Mouse (Mus musculus) limb, embryonic 15.5 days (tissue): ENCODE data around the gene Slc25a54. TPM values are rescaled to one million over a fixed set of nuclear protein-coding genes. Genes with fewer than 3 reads are reported as not detected.
A peak's percentile ranks its signal among the peaks of the same experiment; 100 is the strongest.

ENCODE experiments used
- ATAC-seq: fragments of 200-750 bp; cut with Nextera tagmentation; 2 replicates; pipeline ENCODE4 v1.8.0; 2017; ENCODE audit warnings: low read depth, moderate TSS enrichment; ENCODE audit not compliant: insufficient number of reproducible peaks, low FRiP score, low TSS enrichment
- H3K27ac ChIP-seq: fragments of 300-500 bp; sonication (generic); 2 replicates; pipeline ENCODE4 v1.5.1; 2015; ENCODE audit warnings: moderate library complexity, mild to moderate bottlenecking, inconsistent platforms
- H3K27me3 ChIP-seq: fragments of 300-500 bp; sonication (generic); 2 replicates; pipeline ENCODE4 v1.6.1; 2015; ENCODE audit warnings: inconsistent platforms
- H3K36me3 ChIP-seq: fragments of 300-500 bp; sonication (generic); 2 replicates; pipeline ENCODE4 v1.6.1; 2015; ENCODE audit warnings: inconsistent platforms
- H3K4me1 ChIP-seq: fragments of 300-500 bp; sonication (generic); 2 replicates; pipeline ENCODE4 v1.6.1; 2015; ENCODE audit warnings: inconsistent platforms
- H3K4me2 ChIP-seq: fragments of 300-500 bp; sonication (generic); 2 replicates; pipeline ENCODE4 v1.6.1; 2015; ENCODE audit warnings: mild to moderate bottlenecking, inconsistent platforms
- H3K4me3 ChIP-seq: fragments of 300-500 bp; sonication (generic); 2 replicates; pipeline ENCODE4 v1.5.1; 2015; ENCODE audit warnings: mild to moderate bottlenecking, inconsistent platforms
- H3K9ac ChIP-seq: fragments of 300-500 bp; sonication (generic); 2 replicates; pipeline ENCODE4 v1.6.1; 2015; ENCODE audit warnings: inconsistent platforms
- H3K9me3 ChIP-seq: fragments of 300-500 bp; sonication (generic); 2 replicates; pipeline ENCODE4 v1.6.1; 2016; ENCODE audit warnings: inconsistent platforms
- WGBS: fragments of 180-500 bp; shearing (Covaris S2); methylation state at CpG from one replicate; pipeline ENCODE4 v1.1.7; 2015; 5-methylcytosine and 5-hydroxymethylcytosine counted together
- polyA plus RNA-seq: library from polyadenylated mRNA; unstranded; fragments of >200 nt; fragmentation: Nextera tagmentation; extraction: Ambion mirVana; gene quantifications from 2 replicates; pipeline ENCODE4 v1.2.1, GENCODE M21; 2015

Gene Slc25a54
- polyA plus RNA-seq, 1 experiment from 2014 or later = not detected

GRCm38 (mm10) chr3:109062391-109062790 is 17.9 kb upstream of the Slc25a54 start:
- Histone ChIP-seq H3K9ac (no peak overlapping the region), H3K4me3 (no peak overlapping the region), H3K27ac (no peak overlapping the region), H3K4me2 (no peak overlapping the region), H3K4me1 (0 out of 2 replicates have a peak, but pooled peaks cover 4% of the 10 kb centered on the region), H3K36me3 (no peaks in the 10 kb centered on the region), H3K9me3 (no peaks in the 10 kb centered on the region), H3K27me3 (no peaks in the 10 kb centered on the region)
- no peak for ATAC-seq
- 67% methylated on average over 7 of the region's 7 CpGs for WGBS

GRCm38 (mm10) chr3:109062989-109063388 is 17.3 kb upstream of the Slc25a54 start:
- H3K4me2 ChIP-seq = no peak overlapping the region
- no peak overlapping the region for H3K4me3 ChIP-seq
- no peaks in the 10 kb centered on the region for H3K9me3 ChIP-seq
- H3K4me1 ChIP-seq = 0 out of 2 replicates have a peak, but pooled peaks cover 4% of the 10 kb centered on the region
- H3K9ac ChIP-seq = no peak overlapping the region
- H3K36me3 ChIP-seq = no peaks in the 10 kb centered on the region
- 1% methylated on average over 6 of the region's 6 CpGs for WGBS
- H3K27me3 ChIP-seq = no peaks in the 10 kb centered on the region
- H3K27ac ChIP-seq = no peak overlapping the region
- no peak for ATAC-seq

- WGBS = 97% methylated on average over 2 of the region's 2 CpGs
- H3K9me3 ChIP-seq = no peaks in the 10 kb centered on the region
- no peak overlapping the region for H3K27ac ChIP-seq
- H3K4me2 ChIP-seq = no peak overlapping the region
- H3K27me3 ChIP-seq = no peaks in the 10 kb centered on the region
- 0 out of 2 replicates have a peak, but pooled peaks have one; percentile 30 for ATAC-seq
- H3K9ac ChIP-seq = no peak overlapping the region
- no peaks in the 10 kb centered on the region for H3K4me1 ChIP-seq
- no peaks in the 10 kb centered on the region for H3K36me3 ChIP-seq
- H3K4me3 ChIP-seq = no peak overlapping the region
Measured at GRCm38 (mm10) chr3:109084418-109084817, 4.1 kb downstream of the Slc25a54 start.

- no peak overlapping the region for H3K4me2 ChIP-seq
- H3K4me1 ChIP-seq = no peaks in the 10 kb centered on the region
- no peak overlapping the region for H3K9ac ChIP-seq
- no peak overlapping the region for H3K27ac ChIP-seq
- no peaks in the 10 kb centered on the region for H3K27me3 ChIP-seq
- H3K36me3 ChIP-seq = no peaks in the 10 kb centered on the region
- 18% methylated on average over 2 of the region's 2 CpGs for WGBS
- ATAC-seq = no peak
- H3K4me3 ChIP-seq = no peak overlapping the region
- no peaks in the 10 kb centered on the region for H3K9me3 ChIP-seq
Measured at GRCm38 (mm10) chr3:109088460-109088859, 8.2 kb downstream of the Slc25a54 start.

- Histone ChIP-seq H3K9ac (no peak overlapping the region), H3K4me3 (no peak overlapping the region), H3K27ac (no peak overlapping the region), H3K27me3 (no peaks in the 10 kb centered on the region), H3K4me1 (no peaks in the 10 kb centered on the region), H3K4me2 (no peak overlapping the region), H3K36me3 (no peaks in the 10 kb centered on the region), H3K9me3 (no peaks in the 10 kb centered on the region)
- 46% methylated on average over 8 of the region's 8 CpGs for WGBS
- peak; percentile 48; the same call in 1 of the 2 replicates for ATAC-seq
Measured at GRCm38 (mm10) chr3:109104702-109105101, 24.4 kb downstream of the Slc25a54 start.

- H3K36me3 ChIP-seq = no peaks in the 10 kb centered on the region
- H3K9me3 ChIP-seq = no peaks in the 10 kb centered on the region
- no peak for ATAC-seq
- H3K27ac ChIP-seq = no peak overlapping the region
- H3K4me3 ChIP-seq = no peak overlapping the region
- H3K4me1 ChIP-seq = peaks cover under 1% of the 10 kb centered on the region; the same call in 1 of the 2 replicates
- H3K9ac ChIP-seq = no peak overlapping the region
- H3K4me2 ChIP-seq = no peak overlapping the region
- H3K27me3 ChIP-seq = no peaks in the 10 kb centered on the region
Measured at GRCm38 (mm10) chr3:109117136-109117535, 36.9 kb downstream of the Slc25a54 start.

- no peaks in the 10 kb centered on the region for H3K9me3 ChIP-seq
- H3K9ac ChIP-seq = no peak overlapping the region
- no peak overlapping the region for H3K4me2 ChIP-seq
- H3K36me3 ChIP-seq = no peaks in the 10 kb centered on the region
- no peak overlapping the region for H3K4me3 ChIP-seq
- no peak overlapping the region for H3K27ac ChIP-seq
- peaks cover 15% of the 10 kb centered on the region for H3K4me1 ChIP-seq
- ATAC-seq = no peak
- no peaks in the 10 kb centered on the region for H3K27me3 ChIP-seq
- WGBS = 80% methylated on average over 5 of the region's 5 CpGs
Measured at GRCm38 (mm10) chr3:109119562-109119961, 39.3 kb downstream of the Slc25a54 start.

- no peak overlapping the region for H3K4me2 ChIP-seq
- H3K36me3 ChIP-seq = no peaks in the 10 kb centered on the region
- ATAC-seq = no peak
- H3K9me3 ChIP-seq = no peaks in the 10 kb centered on the region
- no peaks in the 10 kb centered on the region for H3K27me3 ChIP-seq
- no peak overlapping the region for H3K27ac ChIP-seq
- no peak overlapping the region for H3K4me3 ChIP-seq
- no peak overlapping the region for H3K9ac ChIP-seq
- H3K4me1 ChIP-seq = peaks cover 15% of the 10 kb centered on the region
- 80% methylated on average over 5 of the region's 5 CpGs for WGBS
Measured at GRCm38 (mm10) chr3:109119973-109120372, 39.7 kb downstream of the Slc25a54 start.

- Histone ChIP-seq H3K4me1 (peaks cover 18% of the 10 kb centered on the region), H3K4me2 (peak within 1 kb of the TSS; percentile 63), H3K9ac (peak within 1 kb of the TSS; percentile 98), H3K27me3 (no peaks in the 10 kb centered on the region), H3K36me3 (no peaks in the 10 kb centered on the region), H3K9me3 (no peaks in the 10 kb centered on the region), H3K4me3 (peak within 1 kb of the TSS; percentile 74), H3K27ac (peak within 1 kb of the TSS; percentile 94)
- peak; percentile 87 for ATAC-seq
- under 1% methylated on average over 36 of the region's 49 CpGs for WGBS
Measured at GRCm38 (mm10) chr3:109122641-109123530, 42.6 kb downstream of the Slc25a54 start, which contains the start of gene Slc25a24. TSS of gene Slc25a24 (plus strand) at chr3:109123149.

GRCm38 (mm10) chr3:109123531-109123981 is 43.3 kb downstream of the Slc25a54 start:
- H3K27ac ChIP-seq = peak overlapping the region; percentile 94
- no peak for ATAC-seq
- peaks cover 18% of the 10 kb centered on the region for H3K4me1 ChIP-seq
- no peaks in the 10 kb centered on the region for H3K9me3 ChIP-seq
- no peaks in the 10 kb centered on the region for H3K27me3 ChIP-seq
- H3K36me3 ChIP-seq = 0 out of 2 replicates have a peak, but pooled peaks cover under 1% of the 10 kb centered on the region
- peak overlapping the region; percentile 63 for H3K4me2 ChIP-seq
- WGBS = 4% methylated on average over 8 of the region's 8 CpGs
- peak overlapping the region; percentile 74 for H3K4me3 ChIP-seq
- peak overlapping the region; percentile 98 for H3K9ac ChIP-seq

- 27% methylated on average over 4 of the region's 4 CpGs for WGBS
- peaks cover 18% of the 10 kb centered on the region for H3K4me1 ChIP-seq
Measured at GRCm38 (mm10) chr3:109124091-109124490, 43.8 kb downstream of the Slc25a54 start.

GRCm38 (mm10) chr3:109125531-109125930 is 45.3 kb downstream of the Slc25a54 start:
- 68% methylated on average over 6 of the region's 6 CpGs for WGBS
- H3K4me3 ChIP-seq = no peak overlapping the region
- no peak overlapping the region for H3K4me2 ChIP-seq
- 0 out of 2 replicates have a peak, but pooled peaks cover 3% of the 10 kb centered on the region for H3K36me3 ChIP-seq
- ATAC-seq = no peak
- H3K9ac ChIP-seq = no peak overlapping the region
- H3K27me3 ChIP-seq = no peaks in the 10 kb centered on the region
- H3K9me3 ChIP-seq = no peaks in the 10 kb centered on the region
- H3K4me1 ChIP-seq = peaks cover 18% of the 10 kb centered on the region
- H3K27ac ChIP-seq = no peak overlapping the region

More at GRCm38 (mm10) chr3:109124091-109124490, 43.8 kb downstream of the Slc25a54 start:
- H3K36me3 ChIP-seq = 0 out of 2 replicates have a peak, but pooled peaks cover 3% of the 10 kb centered on the region
- peak overlapping the region; percentile 63 for H3K4me2 ChIP-seq
- no peaks in the 10 kb centered on the region for H3K9me3 ChIP-seq
- peak overlapping the region; percentile 98; the same call in 1 of the 2 replicates for H3K9ac ChIP-seq
- no peak overlapping the region for H3K27ac ChIP-seq
- H3K27me3 ChIP-seq = no peaks in the 10 kb centered on the region
- no peak for ATAC-seq
- peak overlapping the region; percentile 74 for H3K4me3 ChIP-seq
